Mouse (Mus musculus) hindbrain, embryonic 14.5 days (tissue): ENCODE results near the gene 1810055G02Rik. TPM values are rescaled to one million over a fixed set of nuclear protein-coding genes. Genes with fewer than 3 reads are reported as not detected.

Experiments used
- ATAC-seq: fragments of 200-750 bp; cut with Nextera tagmentation; 2 replicates; pipeline ENCODE4 v1.8.0; 2017; ENCODE audit warnings: moderate number of reproducible peaks, mild to moderate bottlenecking, moderate TSS enrichment, moderate library complexity; ENCODE audit not compliant: low FRiP score
- DNase-seq: peaks from one replicate; pipeline ENCODE4 v3.0.0-alpha.2; 2015; ENCODE audit warnings: low spot score
- H3K27ac ChIP-seq: fragments of 300-500 bp; sonication (generic); 2 replicates; pipeline ENCODE4 v1.5.1; 2014; ENCODE audit warnings: mild to moderate bottlenecking, moderate library complexity
- H3K27me3 ChIP-seq: fragments of 300-500 bp; sonication (generic); 2 replicates; pipeline ENCODE4 v1.6.1; 2014; ENCODE audit warnings: mild to moderate bottlenecking, low read length, mixed read lengths; ENCODE audit not compliant: control insufficient read depth, insufficient read depth
- H3K36me3 ChIP-seq: fragments of 300-500 bp; sonication (generic); replicated peaks from 2 replicates; pipeline ENCODE4 v1.6.1; 2014; ENCODE audit not compliant: control insufficient read depth, insufficient read depth
- H3K4me1 ChIP-seq: fragments of 300-500 bp; sonication (generic); replicated peaks from 2 replicates; pipeline ENCODE4 v1.6.1; 2014; ENCODE audit warnings: antibody characterized with exemption, low read length, mixed read lengths; ENCODE audit not compliant: control insufficient read depth, insufficient read depth
- H3K4me2 ChIP-seq: fragments of 300-500 bp; sonication (generic); replicated peaks from 2 replicates; pipeline ENCODE4 v1.6.1; 2014; ENCODE audit warnings: mild to moderate bottlenecking, moderate library complexity
- H3K4me3 ChIP-seq: fragments of 300-500 bp; sonication (generic); replicated peaks from 2 replicates; pipeline ENCODE4 v1.5.1; 2014; ENCODE audit warnings: mild to moderate bottlenecking, low read length
- H3K9ac ChIP-seq: fragments of 300-500 bp; sonication (generic); 2 replicates; pipeline ENCODE4 v1.6.1; 2014
- H3K9me3 ChIP-seq: fragments of 300-500 bp; sonication (generic); 2 replicates; pipeline ENCODE4 v1.6.1; 2016; ENCODE audit warnings: low read length; ENCODE audit not compliant: control insufficient read depth
- WGBS: fragments of 180-500 bp; shearing (Covaris S2); extraction: QIAGEN DNeasy Blood & Tissue Kit; methylation state at CpG from one replicate; pipeline ENCODE4 v1.1.7; 2014; 5-methylcytosine and 5-hydroxymethylcytosine counted together
- polyA plus RNA-seq: library from polyadenylated mRNA; unstranded; fragments of >200 nt; fragmentation: Nextera tagmentation; extraction: Ambion mirVana; gene quantifications from 2 replicates; pipeline ENCODE4 v1.2.1, GENCODE M21; 2014

Gene 1810055G02Rik
- polyA plus RNA-seq, 1 experiment from 2014 or later, result 34.0 TPM

- DNase-seq, result no peak
- no peak for ATAC-seq
- 58% methylated on average over 8 of the region's 8 CpGs for WGBS
Measured at GRCm38 (mm10) chr19:3753738-3754137, 45.6 kb downstream of the 1810055G02Rik start.

GRCm38 (mm10) chr19:3757861-3758260 lies 49.8 kb downstream of the 1810055G02Rik start:
- Histone ChIP-seq H3K9me3 (no peaks in the 10 kb centered on the region), H3K4me2 (no peak overlapping the region), H3K27me3 (no peaks in the 10 kb centered on the region), H3K27ac (no peak overlapping the region), H3K4me1 (no peaks in the 10 kb centered on the region), H3K36me3 (no peaks in the 10 kb centered on the region), H3K4me3 (no peak overlapping the region), H3K9ac (no peak overlapping the region)
- ATAC-seq (no peak), DNase-seq (no peak)
- WGBS, result 65% methylated on average over 1 of the region's 1 CpGs

More at GRCm38 (mm10) chr19:3753738-3754137, 45.6 kb downstream of the 1810055G02Rik start:
- H3K4me2 ChIP-seq, result no peak overlapping the region
- H3K9me3 ChIP-seq, result no peaks in the 10 kb centered on the region
- no peaks in the 10 kb centered on the region for H3K36me3 ChIP-seq
- H3K9ac ChIP-seq, result no peak overlapping the region
- H3K4me3 ChIP-seq, result no peak overlapping the region
- no peak overlapping the region for H3K27ac ChIP-seq
- H3K4me1 ChIP-seq, result no peaks in the 10 kb centered on the region
- no peaks in the 10 kb centered on the region for H3K27me3 ChIP-seq

- Histone ChIP-seq H3K27me3 (no peaks in the 10 kb centered on the region), H3K4me3 (no peak overlapping the region), H3K4me1 (peaks cover 23% of the 10 kb centered on the region), H3K4me2 (no peak overlapping the region), H3K36me3 (no peaks in the 10 kb centered on the region; the same call in 1 of the 2 replicates), H3K9me3 (no peaks in the 10 kb centered on the region), H3K27ac (no peak overlapping the region), H3K9ac (no peak overlapping the region)
- WGBS, result 75% methylated on average over 4 of the region's 4 CpGs
- DNase-seq (no peak), ATAC-seq (no peak)
Measured at GRCm38 (mm10) chr19:3765221-3765820, 57.2 kb downstream of the 1810055G02Rik start.

- peak overlapping the region; percentile 100 for H3K9ac ChIP-seq
- H3K27me3 ChIP-seq, result no peaks in the 10 kb centered on the region
- 97% methylated on average over 5 of the region's 5 CpGs for WGBS
- H3K27ac ChIP-seq, result peak overlapping the region; percentile 100; the same call in 1 of the 2 replicates
- ATAC-seq (no peak), DNase-seq (no peak)
- H3K4me3 ChIP-seq, result peak overlapping the region; percentile 100
- H3K4me2 ChIP-seq, result peak overlapping the region; percentile 73
- H3K9me3 ChIP-seq, result no peaks in the 10 kb centered on the region
- H3K36me3 ChIP-seq, result no peaks in the 10 kb centered on the region; the same call in 1 of the 2 replicates
- peaks cover 24% of the 10 kb centered on the region for H3K4me1 ChIP-seq
Measured at GRCm38 (mm10) chr19:3766378-3766777, 58.3 kb downstream of the 1810055G02Rik start.

- DNase-seq, result peak; percentile 58
Measured at GRCm38 (mm10) chr19:3767276-3767780, 59.2 kb downstream of the 1810055G02Rik start, which contains the start of gene Kmt5b. Gene Kmt5b, plus strand, starts transcription at chr19:3767421.

More at GRCm38 (mm10) chr19:3767276-3767780, 59.2 kb downstream of the 1810055G02Rik start, which contains the start of gene Kmt5b:
- peak; percentile 71 for ATAC-seq
- H3K9me3 ChIP-seq, result no peaks in the 10 kb centered on the region
- WGBS, result 1% methylated on average over 39 of the region's 39 CpGs
- H3K4me3 ChIP-seq, result peak within 1 kb of the TSS; percentile 100
- H3K27me3 ChIP-seq, result no peaks in the 10 kb centered on the region
- peaks cover 24% of the 10 kb centered on the region for H3K4me1 ChIP-seq
- H3K36me3 ChIP-seq, result no peaks in the 10 kb centered on the region; the same call in 1 of the 2 replicates
- peak within 1 kb of the TSS; percentile 100 for H3K9ac ChIP-seq
- H3K27ac ChIP-seq, result peak within 1 kb of the TSS; percentile 100
- peak within 1 kb of the TSS; percentile 73 for H3K4me2 ChIP-seq

Other genes with a start within 250 kb of the 1810055G02Rik start
- gene Ppp6r3, start 132.5 kb upstream of the 1810055G02Rik start, polyA plus RNA-seq, result 59.9 and 69.8 TPM in 2 replicates
- gene Lrp5, start 21.7 kb upstream of the 1810055G02Rik start, polyA plus RNA-seq, result 1.4 and 1.8 TPM in 2 replicates
- gene Kmt5b, start 59.1 kb downstream of the 1810055G02Rik start, polyA plus RNA-seq, result 56.9 and 57.9 TPM in 2 replicates
- 54.7 and 60.8 TPM in 2 replicates for gene Chka, start 143.5 kb downstream of the 1810055G02Rik start, polyA plus RNA-seq
- 11.6 and 13.3 TPM in 2 replicates for gene Tcirg1, start 198.8 kb downstream of the 1810055G02Rik start, polyA plus RNA-seq
- 310 and 332 TPM in 2 replicates for gene Ndufs8, start 204.5 kb downstream of the 1810055G02Rik start, polyA plus RNA-seq
- 2.4 and 3.3 TPM in 2 replicates for gene Aldh3b1, start 221.5 kb downstream of the 1810055G02Rik start, polyA plus RNA-seq
- 9.7 and 10.4 TPM in 2 replicates for gene Unc93b1, start 226.9 kb downstream of the 1810055G02Rik start, polyA plus RNA-seq